Mouse (Mus musculus) hindlimb bud, embryonic 11.5 days (tissue): ENCODE results near the gene Ranbp10.
"Not testable (repeated sequence)": the region's sequence is repeated elsewhere in the genome, so short reads cannot be mapped to it uniquely, and the experiment has no call there.

Source experiments
- DNase-seq: peaks from one replicate; pipeline ENCODE4 v3.0.0-alpha.2; 2012; ENCODE audit warnings: low read depth, low spot score; ENCODE audit errors: extremely low spot score

Gene Ranbp10

DNA sequence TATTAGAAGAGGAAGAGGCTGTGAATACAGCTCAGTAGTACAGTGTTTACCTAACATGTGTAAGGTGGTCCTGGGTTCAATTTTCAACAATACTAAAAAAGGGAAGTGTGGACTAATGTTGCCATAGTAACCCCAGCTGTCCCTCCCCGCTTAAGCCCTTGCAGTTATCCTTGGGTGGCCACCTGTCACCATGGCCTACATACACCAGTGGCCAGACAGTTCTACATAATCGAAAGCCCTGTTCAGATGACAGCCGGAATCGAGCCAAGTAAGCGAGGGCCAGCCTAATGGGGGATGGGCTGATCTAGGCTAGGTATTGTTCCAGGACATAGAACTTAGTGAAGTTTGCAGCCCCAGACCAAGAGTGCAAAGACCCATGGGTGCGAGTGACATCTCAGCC is 9.8 kb upstream of the Ranbp10 start:
- no peak for DNase-seq

DNA sequence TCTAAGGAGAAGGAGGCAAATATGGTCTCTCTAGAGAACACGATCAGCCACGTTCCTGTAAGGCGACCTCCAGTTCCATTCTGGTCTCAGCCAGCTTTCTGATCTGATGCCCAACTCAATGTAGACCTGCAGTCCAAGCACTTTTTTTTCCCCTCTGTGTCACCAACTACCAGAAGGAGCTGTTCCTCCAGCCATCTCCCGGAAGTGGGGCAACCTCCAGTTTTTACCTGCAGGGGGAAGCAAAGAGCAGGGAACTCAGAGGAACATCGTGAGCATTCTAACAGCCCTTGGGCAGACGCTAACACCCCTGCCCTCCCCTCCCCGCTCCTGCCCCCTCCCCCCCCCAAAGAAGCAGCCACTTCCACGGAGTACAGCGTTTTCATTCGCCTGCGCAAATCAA is 8.2 kb upstream of the Ranbp10 start:
- DNase-seq, result no peak

DNA sequence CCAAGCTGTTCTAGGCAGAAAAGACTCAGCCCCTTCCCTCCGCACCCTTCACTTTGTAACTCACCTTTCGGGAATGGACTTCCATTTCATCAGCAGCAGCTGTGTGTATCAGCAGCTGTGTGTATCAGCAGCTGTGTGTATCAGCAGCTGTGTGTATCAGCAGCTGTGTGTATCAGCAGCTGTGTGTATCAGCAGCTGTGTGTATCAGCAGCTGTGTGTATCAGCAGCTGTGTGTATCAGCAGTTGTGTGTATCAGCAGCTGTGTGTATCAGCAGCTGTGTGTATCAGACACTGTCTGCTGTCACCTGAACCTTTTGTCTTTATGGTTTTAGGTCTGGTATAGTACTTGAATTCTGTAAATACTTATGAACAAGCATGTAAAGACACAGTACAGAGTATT is 6.6 kb upstream of the Ranbp10 start:
- DNase-seq, result not testable (repeated sequence)

DNA sequence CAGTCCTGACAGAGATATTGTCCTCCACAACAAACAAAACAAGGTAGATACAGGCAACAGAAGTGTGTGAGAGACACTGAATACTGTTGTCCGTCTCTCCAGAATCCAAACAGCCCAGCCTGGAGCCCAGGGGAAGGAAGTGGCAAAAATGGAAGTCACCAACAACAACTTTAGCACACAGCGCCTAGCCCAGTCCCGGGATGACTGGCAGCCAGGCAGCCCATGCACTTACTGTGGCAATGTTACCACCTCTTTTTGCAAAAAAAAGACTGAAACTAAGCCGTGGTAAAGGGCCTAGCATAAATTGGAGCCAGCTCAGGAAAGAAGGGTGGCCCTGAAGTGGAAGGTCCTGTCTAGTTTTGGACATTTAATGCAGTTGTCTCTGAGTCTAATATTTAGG is 771 bp downstream of the Ranbp10 start:
- no peak for DNase-seq

DNA sequence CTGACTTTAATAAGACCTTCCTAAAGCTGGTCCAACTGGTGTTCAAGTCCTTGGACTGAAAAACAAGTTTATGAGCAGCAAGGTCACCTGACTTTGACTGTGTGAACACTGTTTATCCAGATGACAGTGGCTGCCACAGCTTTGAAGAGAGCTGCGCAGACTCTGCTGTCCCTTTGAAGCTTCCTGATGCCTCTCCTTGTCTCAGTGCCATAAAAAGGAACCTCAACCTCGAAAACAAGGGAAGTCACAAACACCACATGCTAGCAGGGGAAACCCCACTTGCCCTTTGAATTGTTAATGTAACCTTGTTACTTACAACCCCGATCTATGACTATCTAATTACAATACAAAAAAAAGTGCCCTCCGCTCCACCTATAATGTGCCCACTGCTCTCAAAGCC is 1.6 kb downstream of the Ranbp10 start:
- DNase-seq, result no peak

DNA sequence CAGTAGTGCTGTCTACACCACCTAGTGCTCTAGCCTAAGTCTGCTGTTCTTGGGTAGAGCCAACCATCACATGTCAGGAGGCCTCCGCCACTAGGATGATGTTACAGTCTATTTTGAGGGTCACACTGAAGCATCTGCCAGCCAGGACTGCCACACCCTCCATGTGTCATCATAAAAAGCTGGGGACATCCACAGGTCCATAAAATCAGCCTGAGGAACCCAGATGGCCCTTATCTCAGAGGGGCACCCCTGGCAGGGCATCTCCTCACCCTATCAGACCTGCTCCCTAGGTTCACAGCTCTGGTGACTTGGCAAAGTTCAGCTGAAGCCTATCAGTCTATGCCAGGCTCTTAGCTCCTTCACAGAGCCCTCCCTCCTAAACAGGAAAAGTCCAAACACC is 6.2 kb downstream of the Ranbp10 start:
- DNase-seq, result no peak

DNA sequence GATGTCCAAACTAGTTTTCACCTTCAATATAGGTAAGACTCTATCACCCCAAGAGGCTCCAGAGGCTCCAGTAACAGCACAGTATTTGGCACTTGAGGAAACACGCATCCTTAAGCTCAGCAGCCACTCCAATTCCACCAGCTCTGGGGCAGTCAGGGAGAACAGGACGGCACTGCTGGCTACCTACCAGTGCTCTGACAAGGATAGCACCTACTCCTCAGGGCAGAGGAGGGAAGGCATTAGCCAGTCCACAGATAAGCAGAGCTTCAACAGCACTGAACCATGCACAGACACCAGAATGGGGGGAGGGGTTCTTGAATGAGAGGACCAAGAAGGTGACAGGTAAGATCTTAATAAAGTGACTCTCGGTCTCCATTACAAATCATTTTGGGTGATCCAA is 7.5 kb downstream of the Ranbp10 start:
- DNase-seq, result no peak

DNA sequence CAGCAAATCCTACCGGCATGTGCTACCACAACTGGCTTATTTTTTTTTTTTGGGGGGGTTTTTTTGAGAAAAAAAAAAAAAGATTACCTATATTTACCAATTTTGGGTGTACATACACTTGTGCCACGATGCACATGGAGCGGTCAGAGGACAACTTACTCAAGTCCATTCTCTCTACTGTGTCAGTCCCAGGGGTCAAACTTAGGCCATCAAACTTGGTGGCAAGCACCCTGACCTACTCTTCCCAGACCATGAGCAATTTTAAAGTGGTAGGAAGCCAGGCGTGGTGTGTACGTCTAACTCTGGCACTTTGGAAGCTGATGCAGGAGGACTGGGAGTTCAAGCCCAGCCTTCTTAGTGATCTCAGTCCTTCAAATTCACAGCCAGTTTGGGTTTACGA is 13.9 kb downstream of the Ranbp10 start:
- no peak for DNase-seq

DNA sequence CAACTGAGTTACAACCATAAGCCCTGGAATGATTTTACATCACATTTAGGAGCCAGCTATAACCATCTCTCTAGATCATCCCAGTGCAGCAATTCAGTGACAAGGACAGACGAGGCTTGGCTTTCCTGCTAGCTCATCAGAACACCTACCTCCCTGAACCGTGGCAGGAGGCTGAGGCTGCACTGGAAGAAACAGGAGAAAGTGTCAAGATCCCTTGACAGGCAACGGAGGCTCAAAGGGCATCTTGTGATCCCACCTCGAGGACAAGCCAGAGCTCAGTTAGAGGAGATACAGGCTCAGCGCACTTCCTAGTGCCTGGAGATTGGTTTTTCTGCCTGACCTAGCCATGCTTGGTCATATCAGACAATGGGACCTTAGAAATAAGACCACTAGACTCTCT is 14.6 kb downstream of the Ranbp10 start:
- DNase-seq, result no peak

DNA sequence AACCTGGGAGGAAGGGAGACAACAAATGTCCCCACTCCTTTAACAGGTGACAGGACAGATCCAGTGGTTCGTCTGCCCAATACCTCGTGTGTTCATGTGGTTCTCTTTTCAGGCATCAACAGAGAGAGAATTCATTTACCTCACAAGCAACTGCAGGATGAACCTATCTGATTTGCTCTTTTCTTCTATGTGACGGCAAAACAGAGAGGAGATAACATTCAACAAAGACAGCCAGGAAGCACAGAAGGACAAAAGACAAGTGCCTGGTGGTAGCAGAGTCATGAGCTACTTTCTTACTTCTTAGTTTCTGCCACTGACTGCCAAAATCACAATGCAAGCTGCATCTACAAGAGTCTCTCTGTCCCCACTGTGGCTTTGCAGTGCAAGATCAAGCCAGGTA is 15.6 kb downstream of the Ranbp10 start:
- no peak for DNase-seq

DNA sequence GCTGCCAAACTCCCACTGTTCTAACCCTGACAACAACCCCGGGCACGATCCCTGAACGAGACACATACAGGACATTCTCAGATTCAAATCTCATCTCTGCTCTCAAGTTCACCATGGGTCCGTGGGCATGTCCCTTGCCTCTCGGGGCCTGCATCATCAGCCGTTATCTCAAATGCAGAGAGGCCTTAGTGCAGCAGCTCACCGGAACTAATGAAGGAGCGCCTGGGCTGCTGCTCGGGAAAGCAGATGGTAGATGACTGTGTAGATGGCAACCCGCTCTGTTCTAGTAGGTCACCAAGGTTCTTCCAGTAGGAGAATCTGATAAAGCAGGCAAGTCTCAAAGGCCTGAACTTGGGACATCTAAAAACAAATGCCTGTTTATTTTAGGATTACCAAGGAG is 16.1 kb downstream of the Ranbp10 start:
- DNase-seq, result no peak

DNA sequence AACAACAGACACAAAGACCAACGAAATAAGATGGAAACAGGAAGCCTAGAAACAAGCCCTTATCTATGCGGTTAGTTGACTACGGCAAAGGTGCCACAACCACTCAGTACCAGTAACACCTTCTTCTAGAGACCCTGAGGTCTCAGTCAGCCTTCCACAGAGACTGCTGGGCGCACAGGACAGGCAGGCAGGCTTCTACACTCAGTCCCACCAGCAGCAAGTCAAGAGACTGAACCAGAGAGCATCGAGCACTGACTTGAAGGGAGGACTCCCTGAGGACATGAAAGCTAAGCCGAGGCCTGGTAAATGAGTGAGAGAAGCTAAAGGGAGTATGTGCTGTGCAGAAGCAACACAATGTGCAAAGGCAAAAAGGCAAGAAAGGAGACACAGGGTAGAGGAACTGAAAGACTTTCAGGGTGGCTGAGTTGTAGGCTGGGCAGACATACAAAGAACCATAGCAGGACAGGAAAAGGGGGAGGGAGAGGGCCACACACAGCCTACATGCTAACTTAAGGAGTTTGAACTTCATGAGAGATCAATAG is 16.8 kb downstream of the Ranbp10 start:
- no peak for DNase-seq

DNA sequence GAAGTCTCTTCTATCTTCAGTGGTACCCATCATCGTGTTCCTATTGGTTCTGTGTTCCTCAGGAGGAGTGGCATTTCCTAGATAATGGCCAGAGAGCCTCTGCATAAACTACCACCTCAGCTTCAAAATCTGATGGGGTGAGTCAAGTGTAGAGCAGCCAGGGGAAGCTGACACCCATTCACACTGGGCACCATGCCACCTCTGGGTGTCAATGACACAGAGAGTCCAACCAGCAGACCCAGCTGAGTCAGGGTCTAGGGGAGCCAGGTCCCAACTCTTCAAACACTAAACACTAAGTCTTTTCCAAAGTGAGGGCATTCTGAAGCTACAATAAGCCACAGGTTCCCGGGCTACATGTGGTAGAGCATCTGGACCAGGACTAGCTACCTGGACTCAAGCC is 18.7 kb downstream of the Ranbp10 start:
- DNase-seq, result no peak

DNA sequence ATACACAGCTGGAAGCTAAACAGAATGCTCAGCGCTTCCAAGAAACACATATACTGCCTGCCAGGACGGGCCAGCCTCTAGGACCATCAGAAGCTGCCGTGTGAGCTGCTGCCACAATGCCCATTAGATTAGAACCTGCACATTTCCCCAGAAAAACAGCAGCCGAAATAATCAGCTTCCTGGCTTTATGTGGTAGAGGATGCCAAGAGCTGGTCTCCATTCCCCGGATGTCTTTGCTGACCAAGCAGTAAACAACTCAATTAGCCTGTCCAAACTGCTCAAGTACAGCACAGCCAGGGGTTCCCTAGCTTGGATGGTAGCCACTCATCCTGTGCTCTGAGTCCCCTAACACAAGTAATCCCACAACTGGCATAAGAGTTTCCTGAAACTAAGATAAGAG is 19.4 kb downstream of the Ranbp10 start:
- DNase-seq, result no peak

DNA sequence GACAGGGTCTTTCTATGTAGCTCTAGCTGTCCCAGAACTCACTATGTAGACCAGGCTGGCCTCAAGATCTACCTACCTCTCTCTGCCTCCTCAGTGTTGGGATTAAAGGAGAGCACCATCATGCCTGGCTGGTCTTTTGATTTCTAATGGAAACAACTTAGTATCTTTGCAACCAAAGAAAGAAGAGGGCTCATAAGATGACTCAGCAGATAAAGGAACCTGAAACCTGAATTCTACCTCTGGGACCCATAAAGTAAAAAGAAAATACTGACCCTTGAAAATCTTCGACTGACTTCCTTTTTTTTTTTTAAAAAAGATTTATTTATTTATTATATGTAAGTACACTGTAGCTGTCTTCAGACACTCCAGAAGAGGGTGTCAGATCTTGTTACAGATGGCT is 21.2 kb downstream of the Ranbp10 start:
- no peak for DNase-seq

DNA sequence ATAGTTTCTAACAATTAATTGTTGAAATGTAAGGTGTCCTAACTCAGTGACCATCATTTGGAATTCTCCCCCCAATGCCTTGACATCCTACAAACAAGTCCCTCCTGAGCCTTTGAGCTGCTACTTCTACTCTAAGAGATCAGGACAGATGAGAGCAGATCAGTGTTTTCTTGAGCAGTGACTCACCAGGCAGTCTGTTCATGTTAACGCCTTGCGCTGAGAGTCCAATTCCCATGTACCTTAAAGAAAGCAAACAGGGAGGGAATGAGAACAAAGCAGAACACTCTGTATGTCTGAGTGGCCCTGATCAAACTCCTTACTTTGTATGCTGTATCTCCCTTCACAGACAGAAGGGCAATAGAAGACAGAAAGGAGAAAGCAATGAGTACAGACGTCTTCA is 21.8 kb downstream of the Ranbp10 start:
- no peak for DNase-seq

DNA sequence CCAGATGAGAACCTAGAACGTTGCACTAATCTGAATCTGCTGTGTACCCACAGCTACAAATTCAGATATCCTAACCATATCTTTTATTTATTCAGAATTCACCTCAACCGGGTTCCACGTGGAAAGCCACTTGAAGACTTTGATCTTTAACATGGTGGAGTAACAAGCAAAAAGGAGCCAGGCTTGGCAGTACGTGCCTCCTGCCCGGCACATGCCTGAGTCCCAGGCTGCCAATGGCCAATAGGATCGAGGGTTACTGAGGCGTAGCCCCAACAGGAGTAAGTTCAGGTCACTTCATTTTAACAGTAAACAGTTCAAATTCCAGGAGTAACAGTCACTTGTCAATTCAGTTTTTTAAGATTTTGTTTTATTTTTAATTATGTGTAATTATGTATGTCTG is 22.4 kb downstream of the Ranbp10 start:
- no peak for DNase-seq

DNA sequence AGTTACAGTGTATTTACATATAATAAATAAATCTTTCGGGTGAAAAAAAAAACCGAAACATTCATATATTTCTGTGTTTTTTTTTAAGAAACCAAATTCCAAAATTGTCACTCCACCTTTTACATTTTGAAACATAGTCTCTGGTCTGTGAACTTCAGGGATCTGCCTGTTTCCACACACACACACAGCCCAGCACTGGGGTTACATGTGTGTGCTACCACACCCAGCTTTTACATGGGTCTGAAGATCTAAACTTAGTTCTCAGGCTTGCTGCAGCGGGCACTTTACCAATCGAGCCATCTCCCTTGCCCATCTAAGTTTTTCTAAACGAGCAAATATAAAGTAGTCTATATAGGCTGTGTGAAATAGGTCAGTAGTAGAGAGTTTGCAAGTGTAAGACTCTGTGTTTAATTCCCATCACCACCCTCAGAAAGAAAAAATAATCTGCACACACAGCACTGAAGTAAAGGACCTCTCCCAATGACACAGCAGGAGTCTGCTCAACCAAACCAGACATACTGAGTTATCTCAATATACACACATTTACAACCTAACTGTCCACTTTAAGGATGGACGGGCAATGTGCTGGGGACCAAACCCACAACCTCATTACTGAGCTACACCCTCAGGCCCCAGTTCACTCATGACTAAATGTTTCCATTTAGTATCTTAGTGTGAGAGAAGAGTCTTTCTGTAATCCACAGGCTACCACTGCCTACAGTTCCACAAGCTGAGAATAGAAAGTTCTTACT is 25.8 kb downstream of the Ranbp10 start:
- no peak for DNase-seq

DNA sequence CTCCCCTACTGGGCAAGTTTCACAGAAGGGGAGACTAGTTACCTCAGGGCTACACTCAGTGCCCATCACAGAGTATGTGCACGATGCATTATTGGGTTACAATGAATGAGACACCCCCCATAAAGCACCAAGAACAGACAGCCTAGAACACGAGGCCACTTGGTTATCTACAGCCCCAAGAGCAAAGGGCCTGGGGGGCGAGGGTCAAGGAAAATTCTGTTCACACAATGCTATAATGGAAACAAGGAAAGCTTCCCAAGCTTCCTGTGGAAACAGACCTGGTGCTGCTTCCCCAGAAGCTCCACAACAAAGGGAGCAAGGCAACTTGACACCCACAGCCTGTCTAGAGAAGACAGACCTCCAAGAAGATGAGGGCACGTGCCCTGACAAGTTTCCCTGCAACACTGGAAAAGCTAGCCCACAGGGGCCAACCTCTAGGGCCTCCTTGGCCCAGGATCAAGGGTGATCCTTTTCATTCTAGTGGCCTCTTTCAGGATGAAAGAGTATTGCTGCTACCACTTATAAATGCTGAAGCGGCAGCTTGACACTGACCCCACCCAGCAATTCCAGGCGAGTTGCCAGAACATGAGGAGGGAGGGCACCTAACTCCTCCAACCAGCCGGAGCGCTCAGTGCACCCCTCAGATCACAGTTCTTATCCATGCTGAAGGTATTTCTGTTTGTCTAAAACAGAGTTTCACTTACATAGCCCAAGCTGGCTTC is 27.9 kb downstream of the Ranbp10 start:
- no peak for DNase-seq

DNA sequence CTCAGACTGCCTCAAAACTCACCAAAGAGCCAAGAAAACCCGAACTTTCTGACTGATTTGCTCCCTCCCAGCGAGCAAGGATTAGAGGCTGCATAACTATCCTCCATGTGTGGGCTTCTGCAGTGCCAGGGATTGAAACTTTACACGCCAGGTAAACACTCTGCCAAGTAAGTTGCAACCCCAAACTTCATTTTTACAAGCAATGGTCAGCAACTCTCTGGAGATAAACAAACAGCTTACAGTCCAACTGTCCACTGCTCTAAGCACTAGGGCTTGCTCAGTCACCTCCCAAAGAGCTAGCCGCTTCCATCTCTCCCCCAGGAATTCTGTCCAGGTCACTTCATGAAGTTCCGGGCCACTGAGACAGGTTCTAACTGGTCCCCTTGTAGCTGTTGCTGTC is 28.7 kb downstream of the Ranbp10 start:
- DNase-seq, result no peak

DNA sequence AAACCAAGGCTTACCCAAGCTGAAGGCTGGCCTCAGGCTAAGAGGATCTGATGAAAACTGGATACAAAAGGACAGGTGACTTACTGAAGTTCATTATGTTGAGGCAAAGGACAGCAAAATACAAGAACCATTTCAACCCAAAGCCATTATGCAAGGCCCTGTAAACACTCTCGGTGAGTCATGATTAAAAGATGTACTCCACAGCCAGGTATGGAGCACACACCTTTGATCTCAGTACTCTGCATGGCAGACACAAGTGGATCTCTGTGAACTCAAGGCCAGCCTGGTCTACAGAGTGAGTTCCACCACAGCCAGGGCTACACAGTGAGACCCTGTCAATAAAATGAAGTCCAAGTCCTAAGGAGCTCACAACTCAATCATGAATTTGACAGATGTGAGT is 31.4 kb downstream of the Ranbp10 start:
- DNase-seq, result no peak

DNA sequence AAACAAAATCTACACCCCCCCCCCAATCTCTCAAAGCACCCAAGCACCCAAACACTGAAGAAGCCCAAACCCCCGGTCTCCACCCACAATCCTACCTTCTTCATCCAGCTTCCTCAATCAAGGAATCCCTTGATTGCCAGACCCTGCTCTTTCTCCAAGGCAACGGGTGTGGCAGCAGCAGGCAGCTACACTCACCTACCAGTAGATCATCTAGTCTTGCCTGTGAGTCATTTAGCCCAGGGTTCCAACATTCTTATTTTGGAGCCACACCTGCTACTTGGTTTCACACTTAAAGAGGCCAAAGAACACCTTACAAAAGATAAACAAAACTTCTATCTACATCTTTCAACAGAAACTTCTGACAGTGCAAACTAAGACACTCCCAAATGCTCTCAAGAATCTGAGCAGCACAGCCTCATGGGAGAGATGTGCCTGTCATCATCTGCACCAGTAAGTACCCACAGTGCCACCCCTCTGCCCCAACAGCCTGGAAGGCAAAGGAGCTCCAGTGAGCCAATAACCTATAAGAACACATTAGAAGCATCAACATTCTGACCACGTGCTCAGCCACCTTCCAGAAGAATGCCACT is 33.0 kb downstream of the Ranbp10 start:
- DNase-seq, result no peak
